ENCODE assay signal across 16 mouse cellular contexts in the genomic region with DNA sequence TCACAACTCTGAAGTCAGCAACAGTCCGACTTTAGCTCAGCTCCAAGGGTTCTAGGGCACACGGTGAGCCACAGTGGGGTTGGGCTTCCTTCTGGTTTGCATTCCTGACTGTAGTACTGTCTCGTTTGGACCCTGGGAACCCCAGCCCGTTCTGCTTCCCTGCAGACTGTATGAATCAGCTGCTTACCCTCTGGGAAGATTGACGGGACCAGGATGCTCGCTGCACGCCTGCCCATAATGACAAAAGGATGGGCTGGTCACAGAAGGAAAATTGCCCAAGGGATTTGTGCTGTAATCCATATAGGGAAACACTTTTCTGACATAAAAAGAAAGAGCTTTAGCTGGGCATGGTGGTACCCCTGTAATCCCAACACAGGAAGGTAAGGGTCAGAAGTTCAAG. TPM values are rescaled to one million over a fixed set of nuclear protein-coding genes. Genes with fewer than 3 reads are reported as not detected.
"Had no signal": no experiment of that assay in that cellular context is flagged by ENCODE, and none has a peak within 500 bp of the region (broad histone marks: within the 10 kb centered on the region; RNA-seq: fewer than 3 reads in every experiment).

No protein-coding gene starts in this region.

- H3K27me3 ChIP-seq: limb, embryonic 13.5 days; liver, embryonic 15.5 days; midbrain, embryonic 13.5 days; neural tube, embryonic 13.5 days; stomach, embryonic 15.5 days had no signal

- H3K4me3 ChIP-seq: limb, embryonic 13.5 days; liver, embryonic 15.5 days; midbrain, embryonic 13.5 days; neural tube, embryonic 13.5 days; stomach, embryonic 15.5 days had no signal

- H3K9me3 ChIP-seq: limb, embryonic 13.5 days; liver, embryonic 15.5 days; midbrain, embryonic 13.5 days; neural tube, embryonic 13.5 days; stomach, embryonic 15.5 days had no signal

- H3K4me2 ChIP-seq: limb, embryonic 13.5 days; liver, embryonic 11.5 days; liver, embryonic 15.5 days; midbrain, embryonic 13.5 days; neural tube, embryonic 13.5 days; stomach, embryonic 15.5 days had no signal

- H3K9ac ChIP-seq: limb, embryonic 13.5 days; liver, embryonic 15.5 days; neural tube, embryonic 13.5 days; stomach, embryonic 15.5 days had no signal

- DNase-seq: kidney, adult 18-20 months; kidney, postnatal 4 days; lung, adult 2 months; lung, postnatal 36 days; retina, postnatal 1 day; right cerebral cortex, postnatal 4 days had no signal

- ATAC-seq: lung, postnatal 0 days; midbrain, embryonic 13.5 days had no signal

- H3K36me3 ChIP-seq: limb, embryonic 13.5 days; midbrain, embryonic 13.5 days; stomach, embryonic 15.5 days had no signal

- H3K27ac ChIP-seq: limb, embryonic 13.5 days; liver, embryonic 15.5 days; midbrain, embryonic 13.5 days; neural tube, embryonic 13.5 days; stomach, embryonic 15.5 days had no signal

RNA-seq across cellular contexts. Expression of a gene that starts 24.4 kb away (rescaled TPM):
- total RNA-seq: monocyte, adult 5-6 weeks had no signal

RNA-seq across cellular contexts. Expression of a gene that starts 34.2 kb away (rescaled TPM):
- total RNA-seq: megakaryocyte progenitor cell, adult 5-6 weeks; monocyte, adult 5-6 weeks had no signal
- polyA plus RNA-seq: kidney, embryonic 14.5 days; limb, embryonic 13.5 days; liver, embryonic 11.5 days; liver, embryonic 15.5 days; midbrain, embryonic 13.5 days had no signal
